Mouse (Mus musculus) ovary, postnatal 10 days (tissue): ENCODE measurements around the gene Klrd1.
A peak's percentile ranks its signal among the peaks of the same experiment; 100 is the strongest.
"Not testable (repeated sequence)": the region's sequence is repeated elsewhere in the genome, so short reads cannot be mapped to it uniquely, and the experiment has no call there.

Source experiments
- DNase-seq: peaks from one replicate; pipeline ENCODE4 v3.0.0; 2022; ENCODE audit warnings: low spot score

Klrd1 gene

GRCm38 (mm10) chr6:129591508-129591907 lies at the start of gene Klrd1:
Gene Klrd1, plus strand, starts transcription at chr6:129591782.
- no peak for DNase-seq

- no peak for DNase-seq
These were observed 49.7 kb upstream of the Klrd1 start for GRCm38 (mm10) chr6:129541931-129542330.

- no peak for DNase-seq
These were observed 49.0 kb upstream of the Klrd1 start for GRCm38 (mm10) chr6:129542540-129542939.

- DNase-seq, result no peak
These were observed 47.6 kb upstream of the Klrd1 start for GRCm38 (mm10) chr6:129543709-129544606.

- no peak for DNase-seq
These were observed 44.3 kb upstream of the Klrd1 start for GRCm38 (mm10) chr6:129547277-129547676.

- no peak for DNase-seq
These were observed 43.6 kb upstream of the Klrd1 start for GRCm38 (mm10) chr6:129548009-129548408.

- no peak for DNase-seq
These were observed 34.1 kb upstream of the Klrd1 start for GRCm38 (mm10) chr6:129557298-129558023.

- peak; percentile 33 for DNase-seq
These were observed 32.5 kb upstream of the Klrd1 start for GRCm38 (mm10) chr6:129558946-129559640.

GRCm38 (mm10) chr6:129559641-129560027 lies 31.9 kb upstream of the Klrd1 start:
- DNase-seq, result no peak

- no peak for DNase-seq
These were observed 26.3 kb upstream of the Klrd1 start for GRCm38 (mm10) chr6:129565257-129565656.

- DNase-seq, result no peak
These were observed 16.3 kb upstream of the Klrd1 start for GRCm38 (mm10) chr6:129575315-129575714.

GRCm38 (mm10) chr6:129577605-129578004 lies 14.0 kb upstream of the Klrd1 start, which contains the start of gene Klre1:
Gene Klre1, plus strand, starts transcription at chr6:129577905.
- no peak for DNase-seq

GRCm38 (mm10) chr6:129581274-129581673 lies 10.3 kb upstream of the Klrd1 start:
- no peak for DNase-seq

- DNase-seq, result no peak
These were observed 9.7 kb upstream of the Klrd1 start for GRCm38 (mm10) chr6:129581896-129582295.

- DNase-seq, result no peak
These were observed 8.6 kb upstream of the Klrd1 start for GRCm38 (mm10) chr6:129583014-129583413.

- DNase-seq, result no peak
These were observed 16.8 kb downstream of the Klrd1 start for GRCm38 (mm10) chr6:129608372-129608771.

- no peak for DNase-seq
These were observed 32.2 kb downstream of the Klrd1 start, which contains the start of gene Klrk1 for GRCm38 (mm10) chr6:129623735-129624134. Gene Klrk1, minus strand, starts transcription at chr6:129623864.

- not testable (repeated sequence) for DNase-seq
These were observed 39.5 kb downstream of the Klrd1 start for GRCm38 (mm10) chr6:129631046-129631445.

- DNase-seq, result not testable (repeated sequence)
These were observed 51.7 kb downstream of the Klrd1 start, which contains the start of gene Klrc3 for GRCm38 (mm10) chr6:129643237-129643636. Gene Klrc3, minus strand, starts transcription at chr6:129643337.

GRCm38 (mm10) chr6:129644054-129644453 lies 52.5 kb downstream of the Klrd1 start:
- not testable (repeated sequence) for DNase-seq
